Mouse (Mus musculus) bone marrow, adult 2 months (tissue): ENCODE results near the gene Pgls. TPM values are rescaled to one million over a fixed set of nuclear protein-coding genes. Genes with fewer than 3 reads are reported as not detected.

Experiments
- H3K27ac ChIP-seq: fragments of 200-500 bp; 2 replicates; pipeline ENCODE4 v1.5.1; 2012; ENCODE audit warnings: low read depth, mild to moderate bottlenecking, control low read depth, inconsistent platforms, low read length; ENCODE audit not compliant: control insufficient read depth, poor library complexity, insufficient read depth
- H3K4me1 ChIP-seq: fragments of 200-500 bp; 2 replicates; pipeline ENCODE4 v1.6.1; 2011; ENCODE audit warnings: low read length; ENCODE audit not compliant: control insufficient read depth, insufficient read depth
- H3K4me3 ChIP-seq: fragments of 200-500 bp; replicated peaks from 2 replicates; pipeline ENCODE3; 2011; ENCODE audit warnings: mild to moderate bottlenecking, low read depth, low read length, control low read depth; ENCODE audit not compliant: control insufficient read depth
- CTCF ChIP-seq: fragments of 200-500 bp; IDR thresholded peaks from 2 replicates; pipeline ENCODE4 v1.5.1; 2011; ENCODE audit warnings: low read length, control low read depth; ENCODE audit not compliant: control insufficient read depth, insufficient read depth
- POLR2A ChIP-seq: fragments of 200-500 bp; IDR thresholded peaks from 2 replicates; pipeline ENCODE4 v1.6.1; 2011; ENCODE audit warnings: low read depth, mild to moderate bottlenecking, control low read depth, low read length, borderline replicate concordance; ENCODE audit not compliant: control insufficient read depth
- WGBS: fragments of 180-500 bp; shearing (Covaris S2); methylation state at CpG from one replicate; pipeline ENCODE4 v1.1.7; 2018; 5-methylcytosine and 5-hydroxymethylcytosine counted together
- polyA plus RNA-seq: library from polyadenylated mRNA; stranded (reverse); fragments of >200 nt; gene quantifications from 2 replicates; pipeline ENCODE4 v1.2.4, GENCODE M21; 2011; ENCODE audit warnings: low replicate concordance; ENCODE audit not compliant: missing spikeins, insufficient read depth, insufficient read length

The Pgls gene
- polyA plus RNA-seq, 1 experiment, result 147 TPM

DNA sequence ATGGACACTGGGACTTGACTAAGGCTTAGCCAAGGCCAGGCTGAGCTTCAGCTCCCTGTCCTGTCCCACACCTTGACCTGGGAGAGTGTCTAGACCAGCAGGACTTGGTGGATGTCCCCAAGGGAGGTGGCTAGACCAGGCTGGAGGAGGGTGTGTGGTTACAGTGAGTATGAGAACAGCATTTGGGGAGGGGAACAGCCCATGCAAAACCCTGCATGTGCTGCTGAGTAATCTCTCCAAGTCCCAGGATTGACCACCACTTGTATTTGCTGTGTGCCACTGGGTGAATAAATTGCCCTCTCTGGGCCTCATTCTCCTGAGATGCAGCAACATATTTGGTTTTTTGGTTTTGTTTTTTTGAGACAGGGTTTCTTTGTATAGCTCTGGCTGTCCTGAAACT, 6.4 kb downstream of the Pgls start:
- no peak for TF ChIP-seq CTCF
- no peak for TF ChIP-seq POLR2A
- Histone ChIP-seq H3K4me3 (peak overlapping the region; percentile 52), H3K4me1 (peaks cover 10% of the 10 kb centered on the region), H3K27ac (peak overlapping the region; percentile 79; the same call in 1 of the 2 replicates)

DNA sequence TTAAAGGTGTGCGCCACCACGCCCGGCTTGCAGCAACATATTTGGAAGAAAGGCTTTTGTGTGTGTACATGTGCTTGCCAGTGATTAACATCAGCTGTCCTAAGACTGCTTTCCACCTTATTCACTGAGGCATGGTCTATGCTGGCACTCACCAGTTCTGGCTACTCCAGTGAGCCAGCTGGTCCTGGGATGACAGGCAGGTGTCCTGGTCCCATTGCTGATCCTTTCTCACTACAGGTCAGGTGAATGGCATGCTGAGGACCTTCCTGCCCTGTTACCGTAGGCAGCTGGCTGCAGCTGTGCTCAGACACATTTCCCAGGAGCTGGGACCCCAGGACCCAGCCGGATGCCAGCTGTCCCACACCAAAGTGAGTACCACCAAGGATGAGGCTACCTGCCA, 6.9 kb downstream of the Pgls start:
- Histone ChIP-seq H3K4me3 (peak overlapping the region; percentile 19), H3K27ac (no peak overlapping the region), H3K4me1 (peaks cover 7% of the 10 kb centered on the region)
- 84% methylated on average over 5 of the region's 5 CpGs for WGBS
- TF ChIP-seq CTCF (no peak), POLR2A (no peak)

DNA sequence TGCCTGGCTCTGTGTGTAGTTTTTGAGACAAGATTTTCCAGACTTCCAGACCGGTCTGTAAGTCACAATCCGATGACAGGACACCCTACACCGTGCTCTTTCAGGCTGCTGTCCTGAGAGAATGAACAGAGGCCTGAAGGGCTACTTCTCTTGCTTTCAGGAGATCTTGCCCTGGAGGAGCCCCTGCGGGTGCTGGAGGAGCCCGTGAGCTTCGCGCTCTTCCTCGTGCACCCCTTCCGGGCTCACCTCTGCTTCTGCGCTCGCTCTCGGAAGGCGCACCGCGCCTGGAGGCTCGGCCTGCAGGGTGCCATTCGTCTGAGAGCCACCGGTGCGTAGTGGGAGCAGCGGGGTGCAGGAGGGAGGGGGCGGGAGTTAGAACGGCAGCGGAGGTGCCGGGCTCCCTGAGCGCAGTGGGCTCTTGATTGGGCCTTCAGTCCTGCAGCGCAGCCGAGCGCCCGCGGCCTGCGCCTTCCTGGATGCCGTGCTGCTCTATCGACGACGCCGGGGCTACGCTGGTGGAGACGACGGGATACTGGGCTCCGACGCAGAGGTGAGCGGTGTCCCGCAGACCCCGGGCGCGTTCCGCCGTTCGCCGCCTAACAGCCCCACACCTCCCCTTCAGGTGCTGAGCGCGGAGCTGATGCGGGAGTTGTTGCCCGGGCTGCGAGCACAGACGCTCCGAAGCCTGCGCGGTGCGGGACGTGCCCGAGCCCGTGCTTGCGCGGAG, 10.1 kb downstream of the Pgls start:
- no peak overlapping the region; the same call in 1 of the 2 replicates for H3K27ac ChIP-seq
- no peak for TF ChIP-seq POLR2A
- TF ChIP-seq CTCF, result no peak
- no peak overlapping the region for H3K4me3 ChIP-seq
- 5% methylated on average over 65 of the region's 65 CpGs for WGBS
- no peaks in the 10 kb centered on the region; the same call in 1 of the 2 replicates for H3K4me1 ChIP-seq

DNA sequence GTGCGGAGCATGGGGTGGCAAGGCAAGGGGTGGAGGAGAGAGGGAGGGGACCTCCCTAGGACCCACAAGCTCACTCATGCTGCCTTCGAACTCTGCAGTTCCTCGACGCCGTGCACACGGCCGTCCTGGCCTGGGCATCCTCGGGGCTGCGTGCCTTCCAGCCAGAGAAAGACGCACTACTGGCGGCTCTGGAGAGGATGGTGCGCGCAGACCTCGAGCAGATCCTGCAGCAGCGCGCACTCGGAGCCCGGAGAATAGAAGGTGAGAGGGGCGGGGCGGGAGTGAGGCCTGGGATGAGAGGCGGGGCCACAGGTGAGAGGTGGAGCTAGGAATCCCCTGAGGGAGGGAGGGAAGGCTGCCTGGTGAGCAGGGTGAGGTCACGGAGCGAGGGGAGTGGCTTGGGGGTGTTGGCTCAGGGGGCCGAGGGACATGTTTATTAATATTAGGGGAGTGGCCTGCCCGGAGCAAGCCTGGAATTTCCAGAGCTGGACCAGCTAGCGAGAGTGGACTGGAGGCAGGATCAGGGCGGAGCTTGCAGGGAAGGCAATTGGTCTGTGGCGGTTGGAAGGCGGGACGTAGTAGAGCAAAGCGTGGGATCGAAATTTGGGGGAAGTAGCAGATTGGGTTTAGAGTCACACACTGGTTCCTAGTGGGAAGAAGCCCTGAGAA, 10.8 kb downstream of the Pgls start:
- no peak overlapping the region for H3K4me3 ChIP-seq
- 17% methylated on average over 32 of the region's 32 CpGs for WGBS
- TF ChIP-seq CTCF (no peak), POLR2A (no peak)

DNA sequence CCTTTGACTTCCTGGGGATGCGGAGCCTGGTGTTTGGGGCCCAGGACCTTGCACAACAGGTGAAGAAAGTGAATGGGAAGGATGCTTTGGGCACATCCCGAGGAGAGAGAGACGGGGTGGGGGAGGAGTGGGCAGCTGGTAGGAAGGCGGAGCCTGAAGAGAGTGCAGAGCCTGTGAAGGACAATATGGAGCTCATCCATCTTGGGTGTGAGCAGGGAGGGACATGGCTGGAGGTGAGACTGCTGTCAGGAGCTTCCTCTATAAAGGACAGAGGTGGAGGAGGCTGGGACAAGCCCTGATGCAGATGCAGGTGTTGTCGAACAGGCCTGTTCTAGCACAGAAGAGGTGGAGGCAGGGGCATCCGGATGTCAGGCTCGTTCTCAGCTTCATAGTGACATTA, 12.0 kb downstream of the Pgls start:
- no peak for TF ChIP-seq POLR2A
- TF ChIP-seq CTCF, result no peak
- no peak overlapping the region for H3K27ac ChIP-seq
- H3K4me1 ChIP-seq, result no peaks in the 10 kb centered on the region
- WGBS, result 75% methylated on average over 7 of the region's 7 CpGs
- H3K4me3 ChIP-seq, result no peak overlapping the region

More for the DNA sequence above, 10.8 kb downstream of the Pgls start:
- Histone ChIP-seq H3K4me1 (no peaks in the 10 kb centered on the region), H3K27ac (no peak overlapping the region; the same call in 1 of the 2 replicates)

DNA sequence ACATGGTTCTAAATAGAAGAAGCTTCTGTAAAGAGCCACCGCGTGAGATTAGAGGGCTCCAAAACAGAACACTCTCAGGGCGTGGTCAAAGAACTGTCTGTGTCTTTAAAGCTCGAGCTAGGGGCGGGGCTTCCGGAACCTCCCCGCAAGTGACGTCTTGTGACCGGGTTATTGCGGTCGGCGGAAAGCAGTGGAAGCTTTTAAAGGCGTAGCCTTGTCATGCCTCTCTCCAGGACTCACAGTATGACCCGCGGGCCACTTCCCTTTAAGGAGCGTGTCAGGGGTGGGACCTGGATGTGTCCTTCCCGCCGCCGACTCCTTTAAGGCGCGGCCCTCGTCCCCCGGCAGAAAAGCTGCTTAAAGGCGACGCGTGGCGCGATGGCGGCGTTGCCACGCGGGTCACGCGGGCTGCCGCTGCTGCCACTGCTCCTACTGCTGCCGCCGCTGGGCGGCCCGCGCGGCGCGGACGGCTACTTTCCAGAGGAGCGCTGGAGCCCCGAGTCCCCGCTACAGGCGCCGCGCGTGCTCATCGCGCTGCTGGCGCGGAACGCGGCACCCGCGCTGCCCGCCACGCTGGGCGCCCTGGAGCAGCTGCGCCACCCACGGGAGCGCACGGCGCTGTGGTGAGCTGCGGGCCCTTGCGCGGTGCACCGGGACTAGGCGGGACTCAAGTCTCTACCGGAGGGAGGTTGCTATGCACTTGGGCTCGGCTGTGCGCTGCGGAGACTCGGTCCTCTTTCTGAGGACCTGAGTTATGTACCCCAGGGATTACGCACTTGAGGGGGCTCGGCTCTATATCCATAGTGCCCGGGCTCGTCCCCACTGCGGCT, 19.1 kb downstream of the Pgls start, which contains the start of gene Colgalt1:
TSS of gene Colgalt1 (plus strand) at position 177 of the 830 bp plus-strand sequence.
- H3K4me3 ChIP-seq, result peak within 1 kb of the TSS; percentile 86
- TF ChIP-seq POLR2A (peak; percentile 71; the same call in 1 of the 2 replicates), CTCF (no peak)
- H3K27ac ChIP-seq, result peak within 1 kb of the TSS; percentile 94
- H3K4me1 ChIP-seq, result peaks cover 12% of the 10 kb centered on the region
- under 1% methylated on average over 82 of the region's 82 CpGs for WGBS

DNA sequence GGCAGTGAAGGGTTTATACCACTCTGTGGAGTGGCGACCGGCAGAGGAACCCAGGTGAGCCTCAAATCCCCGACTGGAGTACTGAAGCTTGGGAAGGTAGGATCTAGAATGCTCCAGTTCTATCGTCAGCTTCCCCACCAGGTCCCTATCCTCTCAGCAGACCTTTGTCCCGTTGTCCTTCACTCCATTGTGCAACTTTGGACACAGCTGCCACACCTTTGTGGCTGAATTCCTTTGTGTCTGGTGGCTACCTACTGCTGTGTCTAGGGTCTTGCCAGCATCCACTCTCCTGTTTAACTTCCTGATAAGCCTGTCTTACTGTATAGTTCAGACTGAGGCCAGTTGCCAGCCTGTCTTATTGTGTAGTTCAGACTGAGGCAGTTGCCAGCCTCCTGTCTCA, 20.2 kb downstream of the Pgls start:
- no peak for TF ChIP-seq CTCF
- no peak for TF ChIP-seq POLR2A
- peak overlapping the region; percentile 86 for H3K4me3 ChIP-seq
- 20% methylated on average over 5 of the region's 5 CpGs for WGBS
- H3K27ac ChIP-seq, result no peak overlapping the region
- peaks cover 12% of the 10 kb centered on the region for H3K4me1 ChIP-seq

DNA sequence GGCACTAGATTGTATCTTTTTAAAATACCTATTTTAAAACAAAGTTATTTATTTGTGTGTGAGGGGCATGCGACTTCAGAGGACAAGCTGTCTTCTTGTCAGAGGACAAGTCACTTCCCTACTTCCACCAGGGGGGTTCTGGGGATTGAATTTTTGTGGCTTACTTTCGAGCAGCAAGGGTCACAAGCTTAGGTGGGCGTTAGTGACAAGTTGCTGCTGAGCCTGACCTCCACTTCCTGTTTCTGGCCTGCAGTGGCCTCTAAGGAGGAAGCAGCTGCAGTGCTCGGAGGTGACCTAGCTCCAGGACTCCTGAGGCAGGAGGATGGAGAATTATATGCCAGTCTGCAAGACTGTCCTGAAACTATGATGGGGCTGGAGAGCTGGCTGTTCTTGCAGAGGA, 21.4 kb downstream of the Pgls start:
- 14% methylated on average over 4 of the region's 4 CpGs for WGBS
- Histone ChIP-seq H3K27ac (no peak overlapping the region; the same call in 1 of the 2 replicates), H3K4me3 (no peak overlapping the region), H3K4me1 (peaks cover 12% of the 10 kb centered on the region)
- TF ChIP-seq CTCF (no peak), POLR2A (no peak)
